Mouse (Mus musculus) spleen, adult 2 months (tissue): ENCODE measurements around the gene Gpr3.

Experiments
- CTCF ChIP-seq: fragments of 200-500 bp; IDR thresholded peaks from 2 replicates; pipeline ENCODE4 v1.5.1; 2011; ENCODE audit warnings: mild to moderate bottlenecking, inconsistent platforms; ENCODE audit not compliant: insufficient read depth, insufficient read length, insufficient replicate concordance; ENCODE audit errors: extremely low read depth
- POLR2A ChIP-seq: fragments of 200-500 bp; IDR thresholded peaks from 2 replicates; pipeline ENCODE4 v1.6.1; 2011; ENCODE audit warnings: low read depth, low read length, inconsistent platforms

DNA sequence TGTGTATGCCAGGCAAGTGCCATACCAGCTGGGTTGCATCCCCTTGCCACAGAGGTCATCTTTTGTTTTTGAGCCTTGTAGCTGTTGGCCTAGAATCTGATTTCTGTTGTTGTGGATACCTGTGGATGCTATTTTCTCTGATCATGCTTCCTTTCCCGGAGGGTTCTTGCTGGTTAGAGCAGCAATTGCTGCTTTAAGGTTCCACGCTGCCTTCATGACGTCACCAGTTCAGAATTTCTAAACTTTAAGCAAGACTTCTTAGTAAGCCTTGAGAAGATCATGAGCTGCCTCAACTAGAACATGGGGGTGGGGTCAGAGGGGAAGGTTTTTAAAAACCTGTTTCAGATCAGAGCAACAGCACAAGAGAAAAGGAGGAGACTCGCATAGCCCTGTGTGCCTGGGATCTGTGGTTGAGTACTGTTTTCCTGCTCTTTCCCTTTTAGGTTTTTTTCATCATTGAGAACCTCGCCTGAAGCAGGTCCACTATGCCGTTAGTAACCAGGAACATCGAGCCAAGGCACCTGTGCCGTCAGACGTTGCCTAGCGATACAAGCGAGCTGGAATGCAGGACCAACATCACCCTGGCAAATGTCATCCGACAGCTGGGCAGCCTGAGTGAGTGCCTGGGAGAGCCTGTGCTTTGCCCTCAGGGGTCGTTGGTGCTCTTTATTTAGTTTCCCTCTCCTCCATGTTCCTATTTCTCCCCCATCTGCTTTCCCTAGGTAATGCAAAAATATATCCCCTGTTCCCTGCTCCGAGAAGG is 36.2 kb downstream of the Gpr3 start:
- TF ChIP-seq POLR2A (no peak), CTCF (no peak)
